Mouse (Mus musculus) splenic B cell, adult 2 months (primary cell): ENCODE data around the gene Heatr5a.
A peak's percentile ranks its signal among the peaks of the same experiment; 100 is the strongest.

Experiments used
- DNase-seq: peaks from one replicate; pipeline ENCODE4 v3.0.0-alpha.2; 2011; ENCODE audit warnings: low read depth, low spot score
- H3K27me3 ChIP-seq: 2 replicates; pipeline ENCODE4 v1.6.1; 2012; ENCODE audit warnings: mild to moderate bottlenecking, low read length, moderate library complexity, mixed read lengths; ENCODE audit not compliant: control insufficient read depth, poor library complexity, insufficient read depth, severe bottlenecking
- H3K36me3 ChIP-seq: 2 replicates; pipeline ENCODE4 v1.6.1; 2012; ENCODE audit warnings: mild to moderate bottlenecking, low read length, moderate library complexity, mixed read lengths; ENCODE audit not compliant: control insufficient read depth, poor library complexity, insufficient read depth, severe bottlenecking

Gene Heatr5a

DNA sequence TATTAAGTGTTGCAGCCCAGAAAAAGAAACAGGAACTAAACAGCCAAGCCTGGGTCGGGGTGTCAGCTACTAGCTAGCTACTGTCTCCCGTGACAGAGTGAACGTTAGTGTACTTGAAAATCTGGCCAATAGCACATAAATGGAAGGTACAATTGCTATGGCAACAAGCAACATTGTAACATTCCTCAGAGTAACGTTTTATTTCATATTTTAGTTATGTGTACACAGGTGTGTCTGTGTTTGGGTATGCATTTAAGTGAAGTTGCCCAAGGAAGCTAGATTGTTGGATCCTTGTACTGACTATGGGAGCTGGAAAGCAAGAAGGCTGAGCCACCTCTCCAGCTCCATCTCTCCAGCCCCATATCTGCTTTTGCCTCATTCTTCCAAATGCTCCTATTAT, 31.3 kb downstream of the Heatr5a start:
- DNase-seq: no peak
- H3K27me3 ChIP-seq: no peaks in the 10 kb centered on the region
- no peaks in the 10 kb centered on the region; the same call in 1 of the 2 replicates for H3K36me3 ChIP-seq

DNA sequence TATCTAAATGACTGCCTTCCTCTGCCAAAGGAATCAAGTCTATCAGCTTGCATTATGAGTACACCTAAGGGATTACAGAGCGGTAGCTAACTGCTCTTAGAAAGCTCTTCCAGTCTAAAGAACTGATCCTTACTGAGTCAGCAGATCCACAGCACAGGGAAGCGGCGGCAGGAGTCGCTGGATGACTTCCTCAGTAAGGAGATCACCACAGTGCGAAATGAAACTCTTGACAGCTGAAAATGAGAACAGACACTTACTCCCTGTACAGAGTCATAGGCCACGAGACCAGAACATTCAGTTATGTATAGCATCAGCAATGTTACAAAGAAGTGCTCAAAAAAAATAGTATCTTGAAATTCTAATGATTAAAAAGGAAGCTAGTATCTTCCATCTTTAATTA, 33.2 kb downstream of the Heatr5a start:
- H3K27me3 ChIP-seq: no peaks in the 10 kb centered on the region
- DNase-seq: no peak
- H3K36me3 ChIP-seq: peaks cover 2% of the 10 kb centered on the region; the same call in 1 of the 2 replicates

DNA sequence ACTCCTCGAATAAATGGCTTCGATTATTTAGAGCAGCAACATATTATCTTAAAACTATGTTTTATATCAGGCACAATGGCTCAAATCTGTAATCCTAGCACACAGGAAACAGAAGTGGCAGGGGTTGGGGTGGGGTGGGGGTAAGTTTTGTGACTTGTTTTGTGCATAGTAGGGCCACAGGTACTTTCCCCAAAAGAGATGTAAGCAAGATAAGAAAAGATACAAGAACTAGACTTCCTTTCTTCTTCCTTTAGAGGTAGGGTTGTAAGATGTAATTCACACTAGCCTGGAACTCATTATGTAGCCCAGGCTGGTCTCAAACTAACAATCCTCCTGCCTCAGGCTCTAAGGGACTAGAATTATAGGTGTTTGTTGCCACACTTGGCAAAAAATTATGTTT, 41.5 kb downstream of the Heatr5a start:
- Histone ChIP-seq H3K27me3 (no peaks in the 10 kb centered on the region), H3K36me3 (0 out of 2 replicates have a peak, but pooled peaks cover 5% of the 10 kb centered on the region)
- no peak for DNase-seq

DNA sequence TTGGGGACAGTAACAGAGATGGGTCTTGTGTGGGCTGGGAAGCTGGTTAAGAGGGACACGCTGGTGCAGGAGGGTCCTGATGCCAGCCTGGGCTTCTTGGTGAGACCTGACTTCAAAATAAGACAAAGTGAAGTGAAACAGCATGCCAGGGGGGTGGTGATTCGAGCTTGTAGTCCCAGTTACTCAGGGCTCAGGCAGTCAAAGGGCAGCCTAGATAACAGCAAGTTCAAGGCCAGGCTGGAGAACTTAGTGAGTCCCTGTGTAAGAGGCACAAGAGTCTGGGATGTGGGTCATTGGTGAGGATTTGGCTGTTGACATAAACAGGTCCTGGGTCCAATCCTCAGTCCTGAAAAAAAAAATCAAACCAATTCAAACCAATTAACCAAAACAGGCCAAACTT, 53.9 kb downstream of the Heatr5a start:
- H3K27me3 ChIP-seq: no peaks in the 10 kb centered on the region
- H3K36me3 ChIP-seq: peaks cover 2% of the 10 kb centered on the region

DNA sequence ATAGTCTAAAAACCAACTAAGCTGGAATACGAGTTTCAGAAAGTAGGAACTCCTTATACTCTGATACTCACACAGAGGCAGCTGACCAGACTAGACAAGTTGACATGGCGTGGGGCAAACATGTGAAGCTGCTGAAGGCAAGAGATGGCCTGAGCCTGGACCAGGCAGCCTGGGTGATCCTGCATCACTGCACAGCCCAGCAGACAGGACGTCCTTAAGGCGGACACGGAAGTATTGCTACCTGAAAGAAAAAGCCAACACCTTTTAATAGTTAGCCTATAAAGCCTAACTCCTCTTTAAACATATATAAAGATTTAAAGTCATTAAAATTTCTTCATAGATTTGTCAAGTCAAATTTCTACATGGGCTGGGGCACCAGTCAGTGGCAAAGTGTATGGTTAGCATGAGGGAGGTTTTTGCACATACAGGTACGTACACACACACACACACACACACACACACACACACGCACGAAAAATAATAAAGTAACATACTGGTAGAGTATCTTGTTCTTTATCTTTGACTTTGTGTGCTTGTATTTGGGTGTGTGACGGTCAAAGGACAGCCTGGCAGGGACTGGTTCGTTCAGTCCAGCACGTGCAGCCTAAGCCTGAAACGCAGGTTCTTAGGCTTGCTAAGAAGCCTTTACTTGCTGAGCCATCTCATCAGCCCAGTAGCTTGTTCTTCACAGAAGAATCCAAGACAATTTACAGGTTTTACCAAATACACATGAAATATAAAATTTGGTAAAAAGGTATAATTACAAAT, 56.0 kb downstream of the Heatr5a start:
- DNase-seq: no peak
- peaks cover 2% of the 10 kb centered on the region for H3K36me3 ChIP-seq
- no peaks in the 10 kb centered on the region for H3K27me3 ChIP-seq

More for the DNA sequence above, 53.9 kb downstream of the Heatr5a start:
- DNase-seq: no peak

DNA sequence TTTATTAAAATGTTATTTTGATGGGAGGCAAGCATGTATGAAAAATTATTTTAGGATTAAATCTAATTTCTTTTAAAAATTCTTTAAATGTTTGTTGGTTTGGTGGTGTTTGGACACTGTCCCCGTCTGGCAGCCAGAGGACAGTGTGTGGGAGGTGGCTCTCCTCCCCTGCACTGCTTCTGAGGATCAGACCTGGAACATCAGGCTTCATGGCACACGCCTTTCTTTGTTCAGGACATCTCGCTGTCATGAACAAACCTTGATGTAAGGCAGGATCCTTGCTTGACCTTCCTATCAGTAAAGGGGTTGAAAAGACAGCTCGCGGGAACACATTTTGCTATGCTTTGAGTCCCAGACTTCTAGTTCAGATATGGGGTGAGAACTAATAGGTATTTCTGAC, 61.9 kb downstream of the Heatr5a start:
- no peak for DNase-seq
- Histone ChIP-seq H3K36me3 (no peaks in the 10 kb centered on the region), H3K27me3 (no peaks in the 10 kb centered on the region)

DNA sequence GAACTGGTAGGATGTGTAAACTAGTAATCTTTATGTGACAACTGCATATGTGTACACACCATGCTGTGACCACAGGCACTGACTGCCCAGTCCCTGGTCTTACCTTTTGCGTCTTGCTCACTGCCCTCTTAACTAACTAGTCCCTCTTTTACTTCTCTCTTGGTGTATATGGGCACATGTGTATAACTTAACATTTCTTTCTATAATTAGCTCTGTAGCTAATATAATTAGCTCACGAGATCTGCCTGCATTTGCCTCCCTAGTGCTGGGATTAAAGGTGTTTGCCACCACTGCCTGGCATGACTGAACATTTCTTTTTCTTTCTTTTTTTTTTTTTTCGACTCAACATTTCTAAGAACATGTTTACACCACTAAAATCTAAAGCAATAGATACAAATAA, 63.6 kb downstream of the Heatr5a start:
- DNase-seq: no peak
- H3K36me3 ChIP-seq: no peaks in the 10 kb centered on the region
- no peaks in the 10 kb centered on the region for H3K27me3 ChIP-seq

DNA sequence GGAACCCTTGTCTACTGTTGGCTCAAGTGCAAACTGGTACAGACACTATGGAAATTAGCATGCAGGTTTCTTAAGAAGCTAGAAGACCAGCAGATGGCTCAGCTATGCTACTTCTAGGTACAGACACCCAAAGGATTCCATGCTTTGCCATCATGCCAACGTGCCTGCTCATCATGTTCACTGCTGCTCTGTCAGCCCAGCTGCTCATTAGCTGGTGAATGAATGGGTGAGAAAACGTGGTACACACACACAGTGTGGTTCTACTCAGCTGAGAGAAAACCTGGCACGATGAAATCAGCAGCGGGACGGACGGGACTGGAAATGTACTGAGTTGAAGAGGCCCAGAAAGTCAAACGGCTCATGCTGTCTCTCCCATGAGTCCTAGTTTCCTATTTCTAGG, 70.6 kb downstream of the Heatr5a start:
- DNase-seq: no peak
- Histone ChIP-seq H3K36me3 (no peaks in the 10 kb centered on the region; the same call in 1 of the 2 replicates), H3K27me3 (no peaks in the 10 kb centered on the region)

DNA sequence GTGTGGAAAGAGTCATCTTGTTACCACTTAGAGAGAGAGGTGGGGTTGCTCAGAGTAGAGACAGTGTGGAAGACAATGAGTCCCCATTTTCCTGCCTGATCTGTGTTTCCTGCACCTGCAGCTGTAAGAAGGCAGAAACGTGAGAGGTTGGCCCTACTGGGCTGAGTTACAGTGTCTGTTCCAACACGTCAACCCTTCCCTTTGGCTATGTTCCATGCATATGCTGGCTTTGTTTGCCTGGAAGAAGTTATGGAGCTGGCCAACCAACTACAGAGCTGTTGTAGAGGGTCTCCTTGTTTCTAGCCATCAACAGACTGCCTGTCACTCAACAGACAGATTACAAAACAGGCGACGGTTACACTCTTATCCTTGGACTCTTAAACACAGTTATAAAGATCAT, 74.2 kb downstream of the Heatr5a start:
- DNase-seq: no peak
- no peaks in the 10 kb centered on the region for H3K27me3 ChIP-seq
- H3K36me3 ChIP-seq: no peaks in the 10 kb centered on the region; the same call in 1 of the 2 replicates

DNA sequence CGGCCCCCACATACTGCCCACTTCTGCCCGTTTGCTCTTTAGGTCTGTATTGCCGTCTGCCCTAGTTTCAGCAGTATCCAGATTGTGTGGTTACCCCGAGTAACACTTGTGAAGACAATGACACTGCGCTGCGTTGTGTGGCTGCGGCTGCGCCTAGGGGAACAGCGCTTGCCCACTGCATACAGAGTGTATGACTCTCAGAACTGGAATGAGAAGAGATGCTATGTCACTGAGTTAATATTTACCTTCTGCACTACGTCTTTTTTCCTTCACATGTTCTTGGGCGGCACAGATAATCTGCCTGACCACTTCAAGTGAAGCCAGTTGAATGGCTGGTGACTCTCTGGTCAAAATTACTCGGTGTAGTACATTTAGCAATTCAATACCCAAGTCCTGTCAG, 82.5 kb downstream of the Heatr5a start:
- Histone ChIP-seq H3K27me3 (no peaks in the 10 kb centered on the region), H3K36me3 (no peaks in the 10 kb centered on the region)
- DNase-seq: no peak

DNA sequence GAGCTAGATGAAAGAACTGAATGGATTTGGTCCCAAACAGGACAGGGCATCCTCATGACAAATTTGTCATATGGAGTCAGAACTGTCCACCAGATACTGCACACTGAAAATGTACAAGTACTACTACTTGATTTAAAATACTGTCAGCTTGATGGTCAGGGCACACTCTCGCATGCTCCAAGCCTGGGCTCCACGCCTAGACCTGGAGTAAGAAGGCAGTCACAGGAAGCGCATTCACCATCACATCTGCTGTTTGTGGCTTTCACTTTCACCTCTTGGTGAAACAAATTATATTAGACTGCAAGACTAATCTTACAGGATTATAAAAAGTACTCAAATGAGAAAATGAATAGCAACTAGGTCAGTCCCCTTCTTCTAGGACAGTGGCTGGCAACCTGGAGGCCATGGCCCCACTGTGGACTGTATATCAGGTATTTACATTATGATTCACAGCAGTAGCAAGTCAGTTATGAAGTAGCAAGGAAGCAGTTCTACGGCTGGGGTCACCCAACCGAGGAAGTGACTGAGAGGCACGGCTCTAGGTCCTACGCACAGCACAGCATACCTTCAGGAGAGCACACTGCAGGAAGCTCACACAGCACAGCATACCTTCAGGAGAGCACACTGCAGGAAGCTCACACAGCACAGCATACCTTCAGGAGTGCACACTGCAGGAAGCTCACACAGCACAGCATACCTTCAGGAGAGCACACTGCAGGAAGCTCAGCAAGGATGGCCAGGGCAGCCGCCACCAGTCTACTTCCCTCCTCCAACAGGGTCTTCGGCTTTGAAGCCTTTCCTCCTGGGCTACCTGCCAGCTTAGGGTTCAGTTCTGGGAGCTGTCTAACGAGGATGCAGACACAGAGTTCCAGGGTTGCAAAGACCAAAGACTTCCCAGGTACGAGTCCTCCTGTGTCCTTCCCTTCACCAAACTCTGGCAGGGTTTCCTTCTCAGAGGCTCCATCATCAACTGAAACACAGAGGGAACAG, 83.5 kb downstream of the Heatr5a start:
- Histone ChIP-seq H3K27me3 (no peaks in the 10 kb centered on the region), H3K36me3 (no peaks in the 10 kb centered on the region)
- DNase-seq: peak; percentile 73

DNA sequence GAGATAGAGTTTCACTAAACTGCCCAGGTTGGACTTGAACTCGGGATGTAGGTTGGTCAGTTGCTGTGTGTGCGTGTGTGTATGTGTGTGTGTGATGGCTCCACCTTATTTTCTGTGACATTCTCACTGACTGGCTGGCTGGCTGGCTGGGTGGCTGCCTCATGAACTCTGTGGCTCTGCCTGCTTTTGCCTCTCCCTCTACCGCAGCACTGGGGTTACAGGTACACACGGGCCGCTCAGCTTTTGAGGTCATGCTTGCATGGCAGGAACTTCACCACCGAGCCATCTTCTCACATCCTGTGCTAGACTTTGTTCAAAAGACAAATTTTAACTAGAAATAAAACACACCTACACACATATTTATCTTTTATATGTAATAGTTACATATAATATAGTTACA, 84.8 kb downstream of the Heatr5a start:
- peak; percentile 38 for DNase-seq
- Histone ChIP-seq H3K27me3 (no peaks in the 10 kb centered on the region), H3K36me3 (no peaks in the 10 kb centered on the region)

DNA sequence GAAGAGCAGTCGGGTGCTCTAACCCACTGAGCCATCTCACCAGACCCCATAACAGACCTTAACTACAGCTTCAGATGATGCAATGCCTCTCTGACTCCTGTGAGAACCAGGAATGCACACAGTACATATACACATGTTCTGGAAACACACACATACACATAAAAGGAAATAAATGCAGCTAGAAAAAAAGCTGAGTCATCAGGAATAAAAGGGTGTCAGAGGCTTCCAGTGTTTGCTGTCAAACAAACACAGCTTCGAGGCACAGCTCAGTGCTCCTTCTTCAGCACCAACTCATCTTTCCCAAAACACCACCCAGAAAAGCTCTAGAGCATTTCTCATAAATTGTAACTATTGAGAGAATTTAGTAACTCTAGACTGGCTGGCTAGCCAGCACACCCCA, 86.3 kb downstream of the Heatr5a start:
- no peaks in the 10 kb centered on the region for H3K27me3 ChIP-seq
- 0 out of 2 replicates have a peak, but pooled peaks cover 2% of the 10 kb centered on the region for H3K36me3 ChIP-seq
- no peak for DNase-seq

DNA sequence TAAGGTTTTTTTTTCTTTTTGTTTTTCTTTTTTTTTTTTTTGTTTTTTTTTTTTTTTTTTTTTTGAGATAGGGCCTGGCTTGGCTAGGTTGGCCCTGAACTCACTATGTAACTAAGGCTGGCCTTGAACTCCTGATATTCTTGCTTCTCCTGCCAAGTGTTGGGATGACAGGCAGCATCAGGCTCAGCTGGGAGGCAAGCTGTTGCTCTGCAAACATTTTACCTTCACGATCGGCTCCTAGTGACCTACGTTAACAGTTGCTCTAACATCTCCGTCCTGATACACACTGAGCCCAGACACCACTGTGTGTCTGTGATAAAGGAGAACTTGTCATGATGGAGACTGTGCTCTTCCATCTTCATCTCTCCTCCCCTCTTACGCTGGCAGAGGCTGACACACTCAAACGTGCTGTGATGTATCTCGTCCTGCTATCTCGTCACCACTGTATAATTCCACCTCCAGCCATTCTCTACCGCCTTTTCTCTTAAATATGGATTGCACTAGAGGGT, 87.8 kb downstream of the Heatr5a start:
- Histone ChIP-seq H3K36me3 (0 out of 2 replicates have a peak, but pooled peaks cover 2% of the 10 kb centered on the region), H3K27me3 (no peaks in the 10 kb centered on the region)
- no peak for DNase-seq
